Mouse (Mus musculus): ENCODE results near the gene Kcnn3. TPM values are rescaled to one million over a fixed set of nuclear protein-coding genes. Genes with fewer than 3 reads are reported as not detected.

The Kcnn3 gene
- polyA plus RNA-seq, 1 experiment from 2014 or later: 5.3 TPM

GRCm38 (mm10) chr3:89659938-89660620 lies 140.1 kb downstream of the Kcnn3 start:
- Histone ChIP-seq H3K9me3 (ENCODE audit: control insufficient read depth, low read length) (no peaks in the 10 kb centered on the region), H3K36me3 (ENCODE audit: control insufficient read depth, insufficient read depth, low read length) (no peaks in the 10 kb centered on the region), H3K27ac (replicated peaks; ENCODE audit: low read depth, low read length) (peak overlapping the region; percentile 52), H3K27me3 (ENCODE audit: control insufficient read depth, insufficient read depth, low read length) (no peaks in the 10 kb centered on the region), H3K9ac (replicated peaks; ENCODE audit: low read length) (0 out of 2 replicates have a peak overlapping the region, but pooled peaks have one; percentile 26), H3K4me1 (ENCODE audit: control insufficient read depth, insufficient read depth, low read length) (peaks cover 27% of the 10 kb centered on the region), H3K4me2 (ENCODE audit: low read length) (no peak overlapping the region), H3K4me3 (replicated peaks; ENCODE audit: low read depth, low read length) (no peak overlapping the region)
- ATAC-seq (ENCODE audit: low FRiP score, low TSS enrichment) (no peak), DNase-seq (peak; percentile 52)
- WGBS: 41% methylated on average over 11 of the region's 11 CpGs

- no peak overlapping the region for H3K4me3 ChIP-seq (replicated peaks; ENCODE audit: low read depth, low read length)
- H3K4me2 ChIP-seq (ENCODE audit: low read length): no peak overlapping the region
- no peak for DNase-seq
- no peaks in the 10 kb centered on the region for H3K27me3 ChIP-seq (ENCODE audit: control insufficient read depth, insufficient read depth, low read length)
- H3K9ac ChIP-seq (replicated peaks; ENCODE audit: low read length): no peak overlapping the region
- no peak for ATAC-seq (ENCODE audit: low FRiP score, low TSS enrichment)
- H3K4me1 ChIP-seq (ENCODE audit: control insufficient read depth, insufficient read depth, low read length): peaks cover 13% of the 10 kb centered on the region; the same call in 1 of the 2 replicates
- no peak overlapping the region for H3K27ac ChIP-seq (replicated peaks; ENCODE audit: low read depth, low read length)
- H3K36me3 ChIP-seq (ENCODE audit: control insufficient read depth, insufficient read depth, low read length): no peaks in the 10 kb centered on the region
- H3K9me3 ChIP-seq (ENCODE audit: control insufficient read depth, low read length): no peaks in the 10 kb centered on the region
- WGBS: 54% methylated on average over 12 of the region's 12 CpGs
Measured at GRCm38 (mm10) chr3:89664808-89665207, 144.8 kb downstream of the Kcnn3 start.

GRCm38 (mm10) chr3:89667131-89667530 lies 147.2 kb downstream of the Kcnn3 start:
- Histone ChIP-seq H3K4me3 (replicated peaks; ENCODE audit: low read depth, low read length) (no peak overlapping the region), H3K9ac (replicated peaks; ENCODE audit: low read length) (no peak overlapping the region), H3K27me3 (ENCODE audit: control insufficient read depth, insufficient read depth, low read length) (no peaks in the 10 kb centered on the region), H3K4me2 (ENCODE audit: low read length) (no peak overlapping the region), H3K4me1 (ENCODE audit: control insufficient read depth, insufficient read depth, low read length) (no peaks in the 10 kb centered on the region), H3K9me3 (ENCODE audit: control insufficient read depth, low read length) (no peaks in the 10 kb centered on the region), H3K36me3 (ENCODE audit: control insufficient read depth, insufficient read depth, low read length) (no peaks in the 10 kb centered on the region), H3K27ac (replicated peaks; ENCODE audit: low read depth, low read length) (no peak overlapping the region)
- ATAC-seq (ENCODE audit: low FRiP score, low TSS enrichment): no peak
- DNase-seq: no peak
- 34% methylated on average over 11 of the region's 11 CpGs for WGBS

- 77% methylated on average over 6 of the region's 6 CpGs for WGBS
- no peak for ATAC-seq (ENCODE audit: low FRiP score, low TSS enrichment)
- no peak overlapping the region for H3K27ac ChIP-seq (replicated peaks; ENCODE audit: low read depth, low read length)
- H3K9me3 ChIP-seq (ENCODE audit: control insufficient read depth, low read length): no peaks in the 10 kb centered on the region
- H3K36me3 ChIP-seq (ENCODE audit: control insufficient read depth, insufficient read depth, low read length): no peaks in the 10 kb centered on the region
- H3K9ac ChIP-seq (replicated peaks; ENCODE audit: low read length): no peak overlapping the region
- no peaks in the 10 kb centered on the region for H3K27me3 ChIP-seq (ENCODE audit: control insufficient read depth, insufficient read depth, low read length)
- no peaks in the 10 kb centered on the region for H3K4me1 ChIP-seq (ENCODE audit: control insufficient read depth, insufficient read depth, low read length)
- no peak for DNase-seq
- no peak overlapping the region for H3K4me2 ChIP-seq (ENCODE audit: low read length)
- H3K4me3 ChIP-seq (replicated peaks; ENCODE audit: low read depth, low read length): no peak overlapping the region
Measured at GRCm38 (mm10) chr3:89671334-89671733, 151.4 kb downstream of the Kcnn3 start.

- H3K4me2 ChIP-seq (ENCODE audit: low read length): no peak overlapping the region
- H3K27me3 ChIP-seq (ENCODE audit: control insufficient read depth, insufficient read depth, low read length): no peaks in the 10 kb centered on the region
- H3K4me1 ChIP-seq (ENCODE audit: control insufficient read depth, insufficient read depth, low read length): 0 out of 2 replicates have a peak, but pooled peaks cover 4% of the 10 kb centered on the region
- H3K27ac ChIP-seq (replicated peaks; ENCODE audit: low read depth, low read length): no peak overlapping the region
- H3K9ac ChIP-seq (replicated peaks; ENCODE audit: low read length): no peak overlapping the region
- no peaks in the 10 kb centered on the region for H3K9me3 ChIP-seq (ENCODE audit: control insufficient read depth, low read length)
- DNase-seq (no peak), ATAC-seq (ENCODE audit: low FRiP score, low TSS enrichment) (no peak)
- no peak overlapping the region for H3K4me3 ChIP-seq (replicated peaks; ENCODE audit: low read depth, low read length)
- WGBS: 85% methylated on average over 12 of the region's 12 CpGs
- H3K36me3 ChIP-seq (ENCODE audit: control insufficient read depth, insufficient read depth, low read length): no peaks in the 10 kb centered on the region
Measured at GRCm38 (mm10) chr3:89672573-89673317, 152.8 kb downstream of the Kcnn3 start.

GRCm38 (mm10) chr3:89677617-89678016 lies 157.7 kb downstream of the Kcnn3 start:
- Histone ChIP-seq H3K9ac (replicated peaks; ENCODE audit: low read length) (no peak overlapping the region), H3K27me3 (ENCODE audit: control insufficient read depth, insufficient read depth, low read length) (no peaks in the 10 kb centered on the region), H3K36me3 (ENCODE audit: control insufficient read depth, insufficient read depth, low read length) (no peaks in the 10 kb centered on the region), H3K4me3 (replicated peaks; ENCODE audit: low read depth, low read length) (no peak overlapping the region), H3K4me2 (ENCODE audit: low read length) (no peak overlapping the region), H3K27ac (replicated peaks; ENCODE audit: low read depth, low read length) (0 out of 2 replicates have a peak overlapping the region, but pooled peaks have one; percentile 49), H3K9me3 (ENCODE audit: control insufficient read depth, low read length) (no peaks in the 10 kb centered on the region), H3K4me1 (ENCODE audit: control insufficient read depth, insufficient read depth, low read length) (peaks cover 11% of the 10 kb centered on the region; the same call in 1 of the 2 replicates)
- DNase-seq (peak; percentile 61), ATAC-seq (ENCODE audit: low FRiP score, low TSS enrichment) (no peak)
- 29% methylated on average over 5 of the region's 5 CpGs for WGBS

GRCm38 (mm10) chr3:89686031-89686430 lies 166.1 kb downstream of the Kcnn3 start:
- ATAC-seq (ENCODE audit: low FRiP score, low TSS enrichment) (no peak), DNase-seq (no peak)
- WGBS: 60% methylated on average over 5 of the region's 5 CpGs
- Histone ChIP-seq H3K36me3 (ENCODE audit: control insufficient read depth, insufficient read depth, low read length) (no peaks in the 10 kb centered on the region), H3K4me1 (ENCODE audit: control insufficient read depth, insufficient read depth, low read length) (peaks cover 14% of the 10 kb centered on the region), H3K27ac (replicated peaks; ENCODE audit: low read depth, low read length) (no peak overlapping the region), H3K9me3 (ENCODE audit: control insufficient read depth, low read length) (no peaks in the 10 kb centered on the region), H3K4me2 (ENCODE audit: low read length) (no peak overlapping the region), H3K4me3 (replicated peaks; ENCODE audit: low read depth, low read length) (no peak overlapping the region), H3K27me3 (ENCODE audit: control insufficient read depth, insufficient read depth, low read length) (no peaks in the 10 kb centered on the region), H3K9ac (replicated peaks; ENCODE audit: low read length) (no peak overlapping the region)

- no peaks in the 10 kb centered on the region for H3K36me3 ChIP-seq (ENCODE audit: control insufficient read depth, insufficient read depth, low read length)
- ATAC-seq (ENCODE audit: low FRiP score, low TSS enrichment) (peak; percentile 90), DNase-seq (peak; percentile 95)
- H3K27ac ChIP-seq (replicated peaks; ENCODE audit: low read depth, low read length): peak overlapping the region; percentile 91
- 4% methylated on average over 25 of the region's 25 CpGs for WGBS
- no peaks in the 10 kb centered on the region for H3K9me3 ChIP-seq (ENCODE audit: control insufficient read depth, low read length)
- H3K9ac ChIP-seq (replicated peaks; ENCODE audit: low read length): peak overlapping the region; percentile 73
- H3K4me2 ChIP-seq (ENCODE audit: low read length): peak overlapping the region; percentile 59
- H3K4me3 ChIP-seq (replicated peaks; ENCODE audit: low read depth, low read length): peak overlapping the region; percentile 47
- peaks cover 6% of the 10 kb centered on the region for H3K4me1 ChIP-seq (ENCODE audit: control insufficient read depth, insufficient read depth, low read length)
- H3K27me3 ChIP-seq (ENCODE audit: control insufficient read depth, insufficient read depth, low read length): no peaks in the 10 kb centered on the region
Measured at GRCm38 (mm10) chr3:89688694-89689581, 169.0 kb downstream of the Kcnn3 start.

Measured in midbrain, embryonic 14.5 days (tissue).